Mouse (Mus musculus): ENCODE results near the gene Sycn.

Gene Sycn

GRCm38 (mm10) chr7:28558486-28558885 is 17.8 kb downstream of the Sycn start:
- peak in 1 of 2 experiments; percentile 45 for DNase-seq (ENCODE audit: low spot score in 2 of 2)

- no peak for DNase-seq (ENCODE audit: low spot score in 2 of 2)
Measured at GRCm38 (mm10) chr7:28560856-28561255, 20.2 kb downstream of the Sycn start.

GRCm38 (mm10) chr7:28561967-28562366 is 21.3 kb downstream of the Sycn start:
- DNase-seq (ENCODE audit: low spot score in 2 of 2), result no peak

- DNase-seq (ENCODE audit: low spot score in 2 of 2), result no peak
Measured at GRCm38 (mm10) chr7:28562371-28562770, 21.7 kb downstream of the Sycn start.

- DNase-seq (ENCODE audit: low spot score in 2 of 2), result no peak
Measured at GRCm38 (mm10) chr7:28562951-28563350, 22.3 kb downstream of the Sycn start.

- peak in 1 of 2 experiments; percentile 40 for DNase-seq (ENCODE audit: low spot score in 2 of 2)
Measured at GRCm38 (mm10) chr7:28565407-28565806, 24.7 kb downstream of the Sycn start.

GRCm38 (mm10) chr7:28567539-28567938 is 26.9 kb downstream of the Sycn start:
- DNase-seq (ENCODE audit: low spot score in 2 of 2), result no peak

- DNase-seq (ENCODE audit: low spot score in 2 of 2), result peak in 1 of 2 experiments; percentile 57
Measured at GRCm38 (mm10) chr7:28568253-28568652, 27.6 kb downstream of the Sycn start.

GRCm38 (mm10) chr7:28570291-28570981 is 29.8 kb downstream of the Sycn start:
- DNase-seq (ENCODE audit: low spot score in 2 of 2), result no peak

GRCm38 (mm10) chr7:28570982-28571682 is 30.4 kb downstream of the Sycn start:
- peak in 1 of 2 experiments; percentile 47 for DNase-seq (ENCODE audit: low spot score in 2 of 2)

- no peak for DNase-seq (ENCODE audit: low spot score in 2 of 2)
Measured at GRCm38 (mm10) chr7:28572689-28573088, 32.0 kb downstream of the Sycn start.

GRCm38 (mm10) chr7:28573236-28573635 is 32.6 kb downstream of the Sycn start:
- no peak for DNase-seq (ENCODE audit: low spot score in 2 of 2)

GRCm38 (mm10) chr7:28575597-28575996 is 34.9 kb downstream of the Sycn start:
- DNase-seq (ENCODE audit: low spot score in 2 of 2), result no peak

GRCm38 (mm10) chr7:28576271-28576914 is 35.7 kb downstream of the Sycn start:
- peak; percentile 69 to 70 for DNase-seq (ENCODE audit: low spot score in 2 of 2)

GRCm38 (mm10) chr7:28577826-28578542 is 37.3 kb downstream of the Sycn start:
- no peak for DNase-seq (ENCODE audit: low spot score in 2 of 2)

- DNase-seq (ENCODE audit: low spot score in 2 of 2), result no peak
Measured at GRCm38 (mm10) chr7:28578543-28579053, 37.9 kb downstream of the Sycn start.

GRCm38 (mm10) chr7:28579826-28580225 is 39.1 kb downstream of the Sycn start:
- DNase-seq (ENCODE audit: low spot score in 2 of 2), result no peak

GRCm38 (mm10) chr7:28581721-28582120 is 41.0 kb downstream of the Sycn start:
- DNase-seq (ENCODE audit: low spot score in 2 of 2), result no peak

- no peak for DNase-seq (ENCODE audit: low spot score in 2 of 2)
Measured at GRCm38 (mm10) chr7:28582841-28583240, 42.2 kb downstream of the Sycn start.

GRCm38 (mm10) chr7:28583570-28584344 is 43.1 kb downstream of the Sycn start:
- no peak for DNase-seq (ENCODE audit: low spot score in 2 of 2)

GRCm38 (mm10) chr7:28584468-28584867 is 43.8 kb downstream of the Sycn start:
- no peak for DNase-seq (ENCODE audit: low spot score in 2 of 2)

All from right cerebral cortex, postnatal 10 days (tissue).